Mouse (Mus musculus): ENCODE measurements around the gene Med24.

The Med24 gene

GRCm38 (mm10) chr11:98742397-98743291 is 13.4 kb upstream of the Med24 start:
- TF ChIP-seq GATA4 (IDR thresholded peaks at IDR 0.05; ENCODE audit: insufficient replicate concordance, low read length): no peak

- no peak for TF ChIP-seq GATA4 (IDR thresholded peaks at IDR 0.05; ENCODE audit: insufficient replicate concordance, low read length)
These were observed 12.6 kb upstream of the Med24 start for GRCm38 (mm10) chr11:98741622-98742396.

GRCm38 (mm10) chr11:98741051-98741620 is 11.9 kb upstream of the Med24 start:
- no peak for TF ChIP-seq GATA4 (IDR thresholded peaks at IDR 0.05; ENCODE audit: insufficient replicate concordance, low read length)

- no peak for TF ChIP-seq GATA4 (IDR thresholded peaks at IDR 0.05; ENCODE audit: insufficient replicate concordance, low read length)
These were observed 11.3 kb upstream of the Med24 start, which contains the start of gene Thra for GRCm38 (mm10) chr11:98740393-98741050. Gene Thra, plus strand, starts transcription at chr11:98740638.

DNA sequence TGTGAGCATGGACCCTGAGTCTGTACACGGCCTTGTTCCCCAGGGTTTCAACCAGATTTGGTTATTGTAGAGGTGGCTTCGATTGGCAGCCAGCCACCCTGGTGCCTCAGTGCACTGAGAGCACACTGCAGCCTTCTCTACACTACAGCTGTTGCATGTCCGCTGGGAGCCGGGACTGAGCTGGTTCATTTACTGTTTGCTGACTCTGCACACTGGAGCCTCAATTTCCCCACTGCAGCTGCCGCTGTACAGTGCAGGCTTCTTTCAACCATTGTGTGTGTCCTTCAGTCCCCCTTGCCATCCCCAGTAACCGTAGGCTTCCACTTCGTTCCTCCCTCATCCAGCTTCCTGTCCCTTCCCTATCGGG is 10.8 kb upstream of the Med24 start:
- TF ChIP-seq GATA4 (IDR thresholded peaks at IDR 0.05; ENCODE audit: insufficient replicate concordance, low read length): no peak

- no peak for TF ChIP-seq GATA4 (IDR thresholded peaks at IDR 0.05; ENCODE audit: insufficient replicate concordance, low read length)
These were observed 9.7 kb upstream of the Med24 start for GRCm38 (mm10) chr11:98738925-98739324.

GRCm38 (mm10) chr11:98738428-98738911 is 9.2 kb upstream of the Med24 start:
- no peak for TF ChIP-seq GATA4 (IDR thresholded peaks at IDR 0.05; ENCODE audit: insufficient replicate concordance, low read length)

DNA sequence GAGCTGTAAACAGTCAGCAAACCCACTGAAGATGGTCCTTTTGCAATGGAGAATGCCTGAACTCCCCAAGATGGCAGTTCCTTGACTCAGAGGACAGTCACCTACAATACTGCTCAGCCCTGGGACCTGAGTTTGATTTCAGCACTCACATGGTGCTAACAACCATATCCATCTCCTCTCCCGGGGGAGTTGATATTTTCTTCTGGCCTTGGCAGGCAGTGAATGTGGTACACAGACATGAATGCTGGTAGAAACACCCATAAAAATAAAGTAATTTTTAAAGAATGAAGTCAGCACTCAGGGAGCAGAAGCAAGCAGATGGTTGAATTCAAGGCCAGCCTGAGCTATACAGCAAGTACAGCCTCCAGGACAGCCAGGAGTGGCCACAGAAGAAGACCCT is 6.9 kb upstream of the Med24 start:
- no peak for TF ChIP-seq GATA4 (IDR thresholded peaks at IDR 0.05; ENCODE audit: insufficient replicate concordance, low read length)

GRCm38 (mm10) chr11:98735111-98735510 is 5.9 kb upstream of the Med24 start:
- TF ChIP-seq GATA4 (IDR thresholded peaks at IDR 0.05; ENCODE audit: insufficient replicate concordance, low read length): no peak

GRCm38 (mm10) chr11:98734020-98734419 is 4.8 kb upstream of the Med24 start:
- no peak for TF ChIP-seq GATA4 (IDR thresholded peaks at IDR 0.05; ENCODE audit: insufficient replicate concordance, low read length)

- no peak for TF ChIP-seq GATA4 (IDR thresholded peaks at IDR 0.05; ENCODE audit: insufficient replicate concordance, low read length)
These were observed 1.9 kb upstream of the Med24 start for GRCm38 (mm10) chr11:98731134-98731533.

- TF ChIP-seq GATA4 (IDR thresholded peaks at IDR 0.05; ENCODE audit: insufficient replicate concordance, low read length): no peak
These were observed 1.5 kb upstream of the Med24 start for GRCm38 (mm10) chr11:98730727-98731126.

DNA sequence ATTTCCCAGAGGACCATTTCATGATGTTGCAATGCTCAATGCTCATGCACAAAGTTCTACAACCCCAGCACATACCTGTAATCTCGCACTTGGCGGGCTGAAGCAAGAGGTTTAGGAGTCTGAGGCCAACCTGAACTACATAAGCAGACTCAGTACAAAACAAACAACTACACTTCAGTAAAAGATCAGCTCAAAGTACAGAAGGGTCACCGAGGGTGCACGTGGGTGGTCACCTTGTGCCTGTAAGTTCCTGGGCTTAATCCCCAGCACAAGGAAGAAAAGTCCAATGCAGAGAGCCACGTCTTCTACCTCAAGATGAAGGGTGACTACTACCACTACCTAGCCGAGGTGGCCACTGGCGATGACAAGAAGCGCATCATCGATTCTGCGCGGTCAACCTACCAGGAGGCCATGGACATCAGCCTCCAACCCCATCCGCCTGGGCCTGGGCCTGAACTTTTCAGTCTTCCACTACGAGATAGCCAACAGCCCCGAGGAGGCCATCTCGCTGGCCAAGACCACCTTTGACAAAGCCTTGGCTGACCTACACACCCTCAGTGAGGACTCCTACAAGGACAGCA is 3.2 kb downstream of the Med24 start:
- TF ChIP-seq GATA4 (IDR thresholded peaks at IDR 0.05; ENCODE audit: insufficient replicate concordance, low read length): no peak

DNA sequence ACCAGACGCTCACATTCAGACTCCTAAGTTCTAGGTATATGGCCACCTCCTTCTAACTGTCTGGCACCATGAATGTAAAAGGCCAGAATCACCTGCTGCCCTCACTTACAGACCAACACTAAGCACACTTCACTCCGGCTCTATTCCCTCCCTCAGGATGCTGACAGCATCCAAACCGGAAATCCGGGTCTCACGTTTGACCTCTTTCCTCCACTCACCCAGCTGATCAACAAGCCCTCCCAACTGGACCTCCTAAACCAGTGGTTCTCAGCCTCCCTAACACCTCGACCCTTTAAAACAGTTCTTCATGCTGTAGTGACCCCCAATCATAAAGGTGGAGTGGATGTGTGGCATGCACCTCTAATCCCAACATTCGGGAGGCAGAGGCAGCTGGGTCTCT is 6.1 kb downstream of the Med24 start:
- TF ChIP-seq GATA4 (IDR thresholded peaks at IDR 0.05; ENCODE audit: insufficient replicate concordance, low read length): no peak

Measured in liver, adult (tissue).